ENCODE assay signal across 17 mouse cellular contexts in genomic region chr14:72360181-72360580, GRCm38 (mm10).
DNase-seq lines count a peak whose midpoint lies in the region; ATAC-seq and TF ChIP-seq lines count a peak whose summit lies in the region.
"Had no signal": no experiment of that assay in that cellular context is flagged by ENCODE, and none has a peak within 500 bp of the region (broad histone marks: within the 10 kb centered on the region; RNA-seq: fewer than 3 reads in every experiment).

No protein-coding gene starts in this region.

- DNase-seq in cerebellum, postnatal 14 days, result peak; percentile 84 to 85
- DNase-seq in cerebellum, adult 8-10 months, result no peak
- peak; percentile 62 for DNase-seq in left cerebral cortex, postnatal 4 days
- no peak for DNase-seq in left cerebral cortex, adult 2 months (ENCODE audit: extremely low spot score in 1 of 2, low spot score in 2 of 2)
- DNase-seq in brain, embryonic 14.5 days (ENCODE audit: low read depth), result peak; percentile 8
- DNase-seq in right cerebral cortex, postnatal 36 days (ENCODE audit: low spot score in 2 of 2), result no peak
- DNase-seq: adrenal gland, postnatal 10 days; gastrocnemius, postnatal 14 days; heart, adult 2 months; heart, postnatal 14 days; kidney, adult 11 months had no signal

- intact Hi-C loops in left cerebral cortex, postnatal 4 days (cut with DNase I), result no loop called here
- intact Hi-C loops in left cerebral cortex, adult 2 months (cut with DNase I), result no loop called here

- 78% methylated on average over 7 of the region's 7 CpGs for WGBS in hindbrain, embryonic 13.5 days
- WGBS in hindbrain, embryonic 12.5 days, result 87% methylated on average over 7 of the region's 7 CpGs

- TF ChIP-seq CTCF in left cerebral cortex, adult 2 months (IDR thresholded peaks at IDR 0.05), result no peak
- TF ChIP-seq CTCF in brain, embryonic 14.5 days (IDR thresholded peaks at IDR 0.05; ENCODE audit: borderline replicate concordance, extremely low read depth, insufficient read depth, insufficient read length), result no peak

- no peaks in the 10 kb centered on the region for H3K36me3 ChIP-seq in hindbrain, embryonic 13.5 days
- no peaks in the 10 kb centered on the region for H3K36me3 ChIP-seq in hindbrain, embryonic 12.5 days
- H3K36me3 ChIP-seq: embryonic facial prominence, embryonic 12.5 days; heart, embryonic 15.5 days had no signal

- ATAC-seq in hindbrain, embryonic 13.5 days (ENCODE audit: low FRiP score), result 0 out of 2 replicates have a peak, but pooled peaks have one; percentile 24
- no peak for ATAC-seq in hindbrain, embryonic 12.5 days (ENCODE audit: low FRiP score)

- 0 out of 2 replicates have a peak, but pooled peaks cover 5% of the 10 kb centered on the region for H3K4me1 ChIP-seq in hindbrain, embryonic 13.5 days (replicated peaks)
- no peaks in the 10 kb centered on the region for H3K4me1 ChIP-seq in hindbrain, embryonic 12.5 days
- H3K4me1 ChIP-seq: embryonic facial prominence, embryonic 12.5 days; heart, embryonic 15.5 days had no signal

- no peaks in the 10 kb centered on the region for H3K27me3 ChIP-seq in hindbrain, embryonic 13.5 days
- no peaks in the 10 kb centered on the region for H3K27me3 ChIP-seq in hindbrain, embryonic 12.5 days
- H3K27me3 ChIP-seq: embryonic facial prominence, embryonic 12.5 days; heart, embryonic 15.5 days had no signal

- H3K4me2 ChIP-seq in hindbrain, embryonic 13.5 days, result no peak overlapping the region
- H3K4me2 ChIP-seq in hindbrain, embryonic 12.5 days (replicated peaks), result no peak overlapping the region
- H3K4me2 ChIP-seq: embryonic facial prominence, embryonic 12.5 days; heart, embryonic 11.5 days; heart, embryonic 15.5 days had no signal

- no peaks in the 10 kb centered on the region for H3K9me3 ChIP-seq in hindbrain, embryonic 13.5 days
- no peaks in the 10 kb centered on the region for H3K9me3 ChIP-seq in hindbrain, embryonic 12.5 days (replicated peaks)
- H3K9me3 ChIP-seq: embryonic facial prominence, embryonic 12.5 days; heart, embryonic 15.5 days had no signal

- no peak for TF ChIP-seq POLR2A in brain, embryonic 14.5 days (IDR thresholded peaks at IDR 0.05; ENCODE audit: borderline replicate concordance, extremely low read depth, insufficient read depth, insufficient read length, poor library complexity, severe bottlenecking)

- H3K9ac ChIP-seq in hindbrain, embryonic 13.5 days, result no peak overlapping the region
- H3K9ac ChIP-seq in hindbrain, embryonic 12.5 days, result no peak overlapping the region
- H3K9ac ChIP-seq: embryonic facial prominence, embryonic 12.5 days; forebrain, postnatal 0 days; heart, embryonic 15.5 days had no signal

- no peak overlapping the region for H3K27ac ChIP-seq in hindbrain, embryonic 13.5 days
- H3K27ac ChIP-seq in hindbrain, embryonic 12.5 days, result no peak overlapping the region
- H3K27ac ChIP-seq in left cerebral cortex, adult 2 months, result no peak overlapping the region
- H3K27ac ChIP-seq: embryonic facial prominence, embryonic 12.5 days; heart, adult 2 months; heart, embryonic 15.5 days had no signal

- H3K4me3 ChIP-seq in hindbrain, embryonic 13.5 days, result no peak overlapping the region
- no peak overlapping the region for H3K4me3 ChIP-seq in hindbrain, embryonic 12.5 days
- no peak overlapping the region for H3K4me3 ChIP-seq in left cerebral cortex, adult 2 months
- H3K4me3 ChIP-seq: embryonic facial prominence, embryonic 12.5 days; heart, adult 2 months; heart, embryonic 15.5 days had no signal

Comparison
In these comparisons a context has a peak if more than half of its experiments do, and no peak if none do; other contexts are left out.
1. DNase-seq: peak in cerebellum, postnatal 14 days (2 of 2), left cerebral cortex, postnatal 4 days (single experiment) and brain, embryonic 14.5 days (single experiment); none in cerebellum, adult 8-10 months (single experiment), left cerebral cortex, adult 2 months (0 of 2) and right cerebral cortex, postnatal 36 days (0 of 2).